Mouse (Mus musculus) megakaryocyte, embryonic 14.5 days (primary cell): ENCODE data around the gene Tbl1xr1. TPM values are rescaled to one million over a fixed set of nuclear protein-coding genes. Genes with fewer than 3 reads are reported as not detected.

Source experiments
- H3K27me3 ChIP-seq: replicated peaks from 2 replicates; pipeline ENCODE3; 2012; ENCODE audit warnings: inconsistent platforms
- H3K36me3 ChIP-seq: replicated peaks from 2 replicates; pipeline ENCODE3; 2012; ENCODE audit warnings: low read length, inconsistent platforms, mixed read lengths
- H3K4me1 ChIP-seq: 2 replicates; pipeline ENCODE4 v1.6.1; 2012; ENCODE audit warnings: inconsistent platforms
- H3K4me3 ChIP-seq: replicated peaks from 2 replicates; pipeline ENCODE3; 2012; ENCODE audit warnings: moderate library complexity, mild to moderate bottlenecking, inconsistent platforms
- H3K9me3 ChIP-seq: 2 replicates; pipeline ENCODE4 v1.6.1; 2012; ENCODE audit warnings: inconsistent platforms
- FLI1 ChIP-seq: IDR thresholded peaks from 2 replicates; pipeline ENCODE4 v1.6.1; 2012; ENCODE audit warnings: low read length, inconsistent platforms, mixed read lengths
- GATA1 ChIP-seq: IDR thresholded peaks from 3 replicates; pipeline ENCODE4 v1.6.1; 2012; ENCODE audit warnings: mixed read lengths, low read length, inconsistent platforms, borderline replicate concordance
- polyA plus RNA-seq: library from polyadenylated mRNA; stranded (reverse); fragments of >175 nt; gene quantifications from 2 replicates; pipeline ENCODE4 v1.2.3, GENCODE M21; 2012; ENCODE audit warnings: low replicate concordance; ENCODE audit not compliant: insufficient read depth

The Tbl1xr1 gene
- polyA plus RNA-seq, 1 experiment: 6.1 TPM

DNA sequence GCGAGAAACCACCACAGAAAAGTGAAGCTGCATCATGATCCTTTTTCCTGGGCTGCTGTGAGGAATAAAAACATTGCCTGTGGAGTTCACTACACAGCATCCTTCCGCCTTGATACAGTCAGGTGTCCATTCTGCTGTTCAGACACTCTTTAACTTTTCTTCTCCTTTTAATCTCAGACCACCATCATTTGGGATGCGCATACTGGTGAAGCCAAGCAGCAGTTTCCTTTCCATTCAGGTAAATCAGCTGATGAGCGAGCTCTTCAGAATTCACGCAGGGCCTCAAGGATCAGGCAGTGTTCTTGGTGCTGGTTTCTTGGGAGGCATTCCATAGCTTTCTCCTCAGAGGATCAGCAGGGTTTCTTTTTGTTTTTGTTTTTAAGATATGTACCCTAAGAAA lies 116.5 kb downstream of the Tbl1xr1 start:
- Histone ChIP-seq H3K36me3 (peaks cover 96% of the 10 kb centered on the region), H3K4me1 (peaks cover 23% of the 10 kb centered on the region), H3K4me3 (no peak overlapping the region), H3K9me3 (no peaks in the 10 kb centered on the region), H3K27me3 (no peaks in the 10 kb centered on the region)
- TF ChIP-seq GATA1 (no peak), FLI1 (no peak)

DNA sequence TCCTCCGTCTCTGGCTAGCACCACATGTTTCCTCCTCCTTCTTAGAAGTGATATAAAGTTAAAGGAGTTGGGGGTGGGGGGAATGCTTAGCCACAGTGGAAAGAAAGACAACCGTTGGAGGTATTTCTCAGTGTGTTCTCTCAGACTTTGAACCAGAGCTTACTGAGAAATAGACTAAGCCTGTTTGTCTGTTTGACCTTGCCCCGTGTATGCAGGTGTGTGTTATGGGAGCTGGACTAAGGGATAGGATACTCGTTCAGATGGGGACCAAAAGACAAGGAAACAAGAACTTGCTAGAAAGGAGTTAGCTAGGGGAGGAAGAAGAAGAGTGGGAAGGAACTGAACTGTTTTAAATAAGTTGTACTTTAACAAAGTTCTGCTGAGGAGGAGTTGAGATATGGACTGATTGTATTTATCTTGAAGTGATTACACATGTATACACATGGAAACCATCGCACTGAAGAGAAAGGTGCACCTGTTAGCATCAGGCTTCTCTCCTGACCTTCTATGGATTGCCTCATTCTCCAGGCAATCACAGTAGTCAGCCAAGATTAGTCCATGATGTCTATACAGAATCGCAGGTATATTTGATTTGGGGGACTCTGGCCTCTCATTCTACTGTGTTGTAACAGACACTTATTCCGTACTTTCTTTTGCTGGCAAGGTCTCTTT lies 117.9 kb downstream of the Tbl1xr1 start:
- TF ChIP-seq GATA1 (no peak), FLI1 (no peak)
- H3K36me3 ChIP-seq: peaks cover 97% of the 10 kb centered on the region

DNA sequence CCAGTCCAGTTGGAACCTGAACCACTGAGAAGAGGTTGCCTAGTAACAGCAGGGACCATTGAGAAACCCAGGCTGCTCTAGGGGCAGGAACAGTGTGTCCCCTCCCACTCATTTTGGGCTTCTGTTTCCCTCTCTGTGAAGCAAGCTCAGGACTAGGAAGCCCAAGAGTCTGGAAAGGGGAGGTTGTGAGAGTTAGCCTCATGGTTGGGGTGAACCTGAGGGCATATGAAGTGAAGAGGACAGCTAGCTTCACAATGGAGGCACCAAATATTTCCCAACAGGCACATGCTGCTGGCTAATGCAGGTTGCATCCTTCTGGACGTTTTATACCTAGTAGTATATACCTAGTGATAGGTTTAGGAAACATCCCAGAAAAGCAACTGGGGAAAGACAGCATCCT lies 122.3 kb downstream of the Tbl1xr1 start:
- Histone ChIP-seq H3K4me3 (no peak overlapping the region), H3K9me3 (no peaks in the 10 kb centered on the region), H3K27me3 (no peaks in the 10 kb centered on the region), H3K36me3 (peaks cover 97% of the 10 kb centered on the region), H3K4me1 (peaks cover 13% of the 10 kb centered on the region)
- TF ChIP-seq GATA1 (no peak), FLI1 (no peak)

More for the DNA sequence above, 117.9 kb downstream of the Tbl1xr1 start:
- Histone ChIP-seq H3K9me3 (no peaks in the 10 kb centered on the region), H3K4me1 (peaks cover 23% of the 10 kb centered on the region), H3K4me3 (no peak overlapping the region), H3K27me3 (no peaks in the 10 kb centered on the region)

DNA sequence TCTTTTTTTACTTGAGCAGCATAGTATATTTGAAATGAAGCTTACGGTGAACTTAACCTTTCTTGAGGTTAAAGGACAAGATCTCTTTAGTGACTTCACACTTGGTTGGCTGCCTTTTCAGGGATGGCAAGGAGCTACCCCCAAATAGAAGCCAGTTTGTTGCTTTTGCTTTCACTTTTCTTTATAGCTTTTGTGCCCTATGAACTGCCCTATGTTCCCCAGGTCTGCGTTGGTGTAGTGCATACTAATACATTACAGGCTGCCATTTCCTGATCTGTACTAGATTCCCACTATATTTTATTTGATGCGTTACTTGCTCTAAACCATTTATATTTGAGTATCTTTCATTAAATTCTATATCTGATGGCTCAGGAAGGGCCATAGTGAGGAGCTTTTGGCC lies 127.7 kb downstream of the Tbl1xr1 start:
- Histone ChIP-seq H3K36me3 (peaks cover 99% of the 10 kb centered on the region), H3K9me3 (no peaks in the 10 kb centered on the region), H3K4me1 (peaks cover 10% of the 10 kb centered on the region), H3K27me3 (no peaks in the 10 kb centered on the region), H3K4me3 (no peak overlapping the region)
- TF ChIP-seq FLI1 (no peak), GATA1 (no peak)

DNA sequence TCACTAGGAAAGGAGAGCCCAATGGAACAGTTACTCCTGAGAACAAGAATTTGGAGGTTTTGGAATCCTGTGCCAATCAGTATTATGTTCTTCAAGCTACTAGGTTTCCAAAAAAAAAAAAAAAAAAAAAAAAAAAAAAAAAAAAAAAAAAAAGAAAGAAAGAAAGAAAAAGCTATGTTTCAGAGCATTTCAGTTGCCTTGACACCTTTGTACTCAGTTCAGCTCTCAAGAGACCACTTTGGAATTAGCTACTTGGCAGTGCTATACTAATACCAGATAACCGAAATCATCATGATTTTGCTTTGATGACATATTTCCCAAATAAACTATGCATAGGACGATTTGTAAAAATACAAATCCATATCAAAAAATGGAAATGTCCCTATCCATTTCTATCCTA lies 145.1 kb downstream of the Tbl1xr1 start:
- H3K9me3 ChIP-seq: peaks cover 14% of the 10 kb centered on the region
- peaks cover 33% of the 10 kb centered on the region for H3K36me3 ChIP-seq
- no peak overlapping the region for H3K4me3 ChIP-seq
- H3K27me3 ChIP-seq: no peaks in the 10 kb centered on the region
- peaks cover 4% of the 10 kb centered on the region; the same call in 1 of the 2 replicates for H3K4me1 ChIP-seq
- no peak for TF ChIP-seq GATA1
- TF ChIP-seq FLI1: no peak

DNA sequence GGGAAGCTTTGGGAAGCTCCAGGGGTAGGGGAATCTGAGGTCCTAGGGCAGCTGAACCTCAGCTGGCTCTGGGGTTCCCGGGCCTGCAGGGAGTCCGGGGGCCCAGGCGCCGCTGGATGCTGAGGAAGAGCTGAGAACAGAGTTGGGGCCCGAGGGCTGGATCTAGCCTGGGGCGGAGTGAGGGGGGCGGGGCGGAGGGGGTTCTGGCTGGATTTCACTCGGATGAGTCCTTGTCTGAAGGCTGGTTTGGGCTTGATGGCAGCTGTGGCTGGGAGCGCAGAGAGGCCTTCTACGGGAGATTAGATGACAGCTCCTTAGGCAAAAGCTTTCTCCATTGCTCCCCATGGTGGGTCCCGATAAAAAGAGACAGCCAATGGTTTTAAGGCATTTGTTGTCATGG lies 145.9 kb downstream of the Tbl1xr1 start:
- peaks cover 4% of the 10 kb centered on the region; the same call in 1 of the 2 replicates for H3K4me1 ChIP-seq
- TF ChIP-seq GATA1: no peak
- TF ChIP-seq FLI1: no peak
- peaks cover 25% of the 10 kb centered on the region for H3K36me3 ChIP-seq
- H3K27me3 ChIP-seq: no peaks in the 10 kb centered on the region
- peaks cover 14% of the 10 kb centered on the region for H3K9me3 ChIP-seq
- H3K4me3 ChIP-seq: no peak overlapping the region

DNA sequence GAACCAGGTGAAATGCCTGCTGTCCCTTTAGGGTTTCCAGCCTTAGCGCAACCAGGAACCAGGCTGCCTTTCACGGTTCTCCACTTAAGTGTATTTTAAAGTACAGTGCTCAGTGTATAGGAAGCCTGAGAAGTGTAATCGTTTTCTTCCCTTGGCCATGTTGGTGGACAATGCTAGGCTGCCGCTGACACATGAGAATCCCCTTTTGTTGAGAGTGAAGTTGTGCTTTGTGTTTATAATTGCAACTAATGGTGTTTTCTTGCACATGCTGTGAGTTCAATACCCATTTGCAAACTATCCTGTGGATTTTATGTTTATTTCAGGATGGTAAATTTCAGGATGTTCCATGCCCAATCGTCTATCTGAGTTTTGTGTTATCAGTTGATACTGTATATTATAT lies 146.6 kb downstream of the Tbl1xr1 start:
- Histone ChIP-seq H3K36me3 (peaks cover 22% of the 10 kb centered on the region), H3K4me1 (peaks cover 5% of the 10 kb centered on the region), H3K4me3 (no peak overlapping the region), H3K9me3 (peaks cover 14% of the 10 kb centered on the region), H3K27me3 (no peaks in the 10 kb centered on the region)
- TF ChIP-seq FLI1 (no peak), GATA1 (no peak)

DNA sequence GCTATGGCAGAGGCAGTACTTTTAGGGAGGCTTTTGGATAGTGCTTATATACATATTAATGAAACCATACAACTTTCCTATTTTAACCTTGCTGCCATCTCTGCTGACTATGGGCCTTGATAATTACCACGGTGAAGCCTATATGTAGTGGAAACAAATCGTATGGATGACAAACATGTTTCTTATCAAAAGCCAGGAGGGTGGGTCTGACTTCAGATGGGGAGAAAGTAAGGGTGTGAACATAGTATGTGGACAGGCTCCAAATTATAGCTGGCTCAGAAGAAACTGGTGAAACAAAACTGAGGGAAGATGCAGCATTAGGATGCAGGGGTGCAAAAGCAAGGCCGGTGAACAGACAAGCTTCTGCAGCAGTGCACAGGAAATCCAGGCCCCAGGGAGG lies 151.6 kb downstream of the Tbl1xr1 start:
- Histone ChIP-seq H3K9me3 (peaks cover 10% of the 10 kb centered on the region), H3K4me3 (no peak overlapping the region), H3K27me3 (no peaks in the 10 kb centered on the region), H3K4me1 (peaks cover 13% of the 10 kb centered on the region), H3K36me3 (no peaks in the 10 kb centered on the region)
- TF ChIP-seq FLI1: no peak
- no peak for TF ChIP-seq GATA1

DNA sequence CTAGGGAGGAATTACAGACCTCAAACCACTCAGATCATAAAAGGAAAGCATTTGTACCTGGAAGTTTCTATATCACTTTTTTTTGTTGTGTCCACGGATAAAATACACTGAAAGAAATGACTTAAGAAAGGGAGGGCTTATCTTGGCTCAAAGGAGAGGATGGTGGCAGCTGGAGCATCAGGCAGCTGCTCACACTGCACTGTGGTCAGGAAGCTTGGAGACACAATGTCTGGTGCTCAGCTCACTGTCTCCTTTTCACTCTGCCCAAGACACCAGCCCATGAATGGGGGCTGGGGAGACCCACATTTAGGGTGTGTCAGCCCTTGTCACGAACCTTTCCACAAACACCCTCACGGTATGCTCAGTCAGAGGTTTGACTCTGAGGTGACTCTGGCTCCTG lies 154.2 kb downstream of the Tbl1xr1 start:
- TF ChIP-seq GATA1: no peak
- no peak for TF ChIP-seq FLI1

DNA sequence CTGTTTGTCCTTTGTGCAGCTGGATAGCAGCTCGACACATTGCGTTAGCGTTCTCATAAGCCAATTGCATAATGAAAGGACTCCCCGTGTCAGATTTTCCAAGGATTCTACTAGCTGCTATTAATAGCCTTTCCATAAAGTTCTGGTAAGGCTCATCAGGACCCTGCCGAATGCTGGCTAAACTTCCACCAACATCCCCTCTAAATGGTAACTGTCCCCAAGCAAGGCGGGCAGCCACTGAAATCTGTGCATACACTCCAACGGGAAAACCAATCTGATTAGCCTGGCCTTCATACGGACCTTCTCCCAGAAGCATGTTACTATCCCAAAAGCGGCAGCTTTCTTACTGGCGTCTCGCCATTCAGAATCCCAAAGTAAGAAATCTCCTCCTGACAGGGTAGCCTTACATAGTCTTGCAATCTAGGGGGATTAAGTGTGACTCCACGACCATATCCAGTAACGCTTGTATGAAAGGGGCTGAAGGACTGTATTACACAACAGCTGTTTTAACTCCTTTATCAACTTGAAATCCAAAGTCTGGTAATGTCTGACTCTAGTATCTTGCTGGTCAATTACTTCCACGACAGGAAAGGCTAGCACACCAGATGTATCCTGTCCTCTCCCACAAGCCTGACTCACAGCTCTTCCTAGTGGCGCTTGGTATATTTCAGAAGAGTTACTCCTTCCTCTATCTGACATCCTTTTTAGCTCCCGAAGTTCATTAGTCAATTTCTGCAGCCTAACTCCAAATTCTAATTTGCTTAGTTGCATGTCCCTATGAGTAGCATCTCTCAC lies 161.9 kb downstream of the Tbl1xr1 start:
- H3K27me3 ChIP-seq: no peaks in the 10 kb centered on the region
- peaks cover 8% of the 10 kb centered on the region; the same call in 1 of the 2 replicates for H3K4me1 ChIP-seq
- TF ChIP-seq GATA1 (no peak), FLI1 (no peak)
- H3K36me3 ChIP-seq: no peaks in the 10 kb centered on the region
- H3K4me3 ChIP-seq: no peak overlapping the region
- H3K9me3 ChIP-seq: peaks cover 16% of the 10 kb centered on the region

More for the DNA sequence above, 154.2 kb downstream of the Tbl1xr1 start:
- Histone ChIP-seq H3K27me3 (no peaks in the 10 kb centered on the region), H3K4me3 (peak overlapping the region; percentile 24), H3K4me1 (peaks cover 13% of the 10 kb centered on the region), H3K36me3 (no peaks in the 10 kb centered on the region), H3K9me3 (no peaks in the 10 kb centered on the region)
